In genomic region chr1:131085957-131086739, GRCm38 (mm10) we compare ENCODE assay signal across 8 mouse cellular contexts. TPM values are rescaled to one million over a fixed set of nuclear protein-coding genes. Genes with fewer than 3 reads are reported as not detected.
DNase-seq lines count a peak whose midpoint lies in the region; ATAC-seq and TF ChIP-seq lines count a peak whose summit lies in the region.

No protein-coding gene starts in this region.

- no peak for DNase-seq in frontal cortex, postnatal 14 days (ENCODE audit: low spot score in 2 of 2)
- DNase-seq in lung, embryonic 14.5 days = no peak
- DNase-seq in lung, postnatal 36 days = no peak
- no peak for DNase-seq in cerebellum, postnatal 36 days

- peak overlapping the region; percentile 25 for H3K27ac ChIP-seq in lung, embryonic 14.5 days (ENCODE audit: low read depth)
- H3K27ac ChIP-seq in liver, embryonic 16.5 days (ENCODE audit: low read length) = peak overlapping the region; percentile 70
- H3K27ac ChIP-seq in stomach, embryonic 16.5 days (ENCODE audit: low read length) = peak overlapping the region; percentile 35; the same call in 1 of the 2 replicates

- no peaks in the 10 kb centered on the region for H3K36me3 ChIP-seq in lung, embryonic 14.5 days (ENCODE audit: insufficient read depth)
- no peaks in the 10 kb centered on the region for H3K36me3 ChIP-seq in liver, embryonic 16.5 days (ENCODE audit: control insufficient read depth, insufficient read depth)
- H3K36me3 ChIP-seq in stomach, embryonic 16.5 days (ENCODE audit: control insufficient read depth, insufficient read depth, low read length) = no peaks in the 10 kb centered on the region

- H3K9ac ChIP-seq in lung, embryonic 14.5 days = no peak overlapping the region
- H3K9ac ChIP-seq in liver, embryonic 16.5 days (ENCODE audit: low read depth, low read length) = no peak overlapping the region
- no peak overlapping the region for H3K9ac ChIP-seq in stomach, embryonic 16.5 days (ENCODE audit: low read length)

- peaks cover 82% of the 10 kb centered on the region for H3K4me1 ChIP-seq in lung, embryonic 14.5 days (ENCODE audit: insufficient read depth)
- H3K4me1 ChIP-seq in liver, embryonic 16.5 days (ENCODE audit: control insufficient read depth, low read depth, low read length) = peaks cover 68% of the 10 kb centered on the region
- H3K4me1 ChIP-seq in stomach, embryonic 16.5 days (ENCODE audit: control insufficient read depth, insufficient read depth, low read length) = peaks cover 86% of the 10 kb centered on the region

- H3K27me3 ChIP-seq in lung, embryonic 14.5 days (ENCODE audit: insufficient read depth, low read length) = no peaks in the 10 kb centered on the region
- no peaks in the 10 kb centered on the region for H3K27me3 ChIP-seq in liver, embryonic 16.5 days (ENCODE audit: control insufficient read depth, insufficient read depth, low read depth, low read length)
- no peaks in the 10 kb centered on the region for H3K27me3 ChIP-seq in stomach, embryonic 16.5 days (ENCODE audit: control insufficient read depth, insufficient read depth, low read length)

- H3K4me2 ChIP-seq in lung, embryonic 14.5 days = peak overlapping the region; percentile 10; the same call in 1 of the 2 replicates
- peak overlapping the region; percentile 27; the same call in 1 of the 2 replicates for H3K4me2 ChIP-seq in liver, embryonic 16.5 days (ENCODE audit: low read depth, low read length)
- H3K4me2 ChIP-seq in stomach, embryonic 16.5 days (ENCODE audit: low read depth, low read length) = no peak overlapping the region

- 0 out of 2 replicates have a peak, but pooled peaks have one; percentile 20 for ATAC-seq in frontal cortex, adult (ENCODE audit: low TSS enrichment)
- ATAC-seq in lung, embryonic 14.5 days (ENCODE audit: insufficient read depth) = no peak
- ATAC-seq in liver, embryonic 16.5 days (ENCODE audit: low read depth) = no peak
- ATAC-seq in stomach, embryonic 16.5 days (ENCODE audit: insufficient read depth, low FRiP score) = no peak
- no peak for ATAC-seq in activated CD4-positive, CD25-positive, alpha-beta regulatory T cell, adult 4 months

- 27% methylated on average over 4 of the region's 4 CpGs for WGBS in lung, embryonic 14.5 days
- WGBS in liver, embryonic 16.5 days (ENCODE audit: insufficient replicate concordance) = 40% methylated on average over 4 of the region's 4 CpGs
- 38% methylated on average over 4 of the region's 4 CpGs for WGBS in stomach, embryonic 16.5 days

- H3K9me3 ChIP-seq in lung, embryonic 14.5 days (ENCODE audit: low read depth, low read length) = no peaks in the 10 kb centered on the region
- no peaks in the 10 kb centered on the region for H3K9me3 ChIP-seq in liver, embryonic 16.5 days (replicated peaks; ENCODE audit: control insufficient read depth, low read length)
- H3K9me3 ChIP-seq in stomach, embryonic 16.5 days (replicated peaks; ENCODE audit: control insufficient read depth, low read length) = no peaks in the 10 kb centered on the region

- TF ChIP-seq CTCF in lung, embryonic 14.5 days (IDR thresholded peaks at IDR 0.05; ENCODE audit: low read depth) = no peak

- H3K4me3 ChIP-seq in lung, embryonic 14.5 days (ENCODE audit: low read depth, low read length) = no peak overlapping the region
- no peak overlapping the region for H3K4me3 ChIP-seq in liver, embryonic 16.5 days (ENCODE audit: low read depth, low read length)
- H3K4me3 ChIP-seq in stomach, embryonic 16.5 days (replicated peaks; ENCODE audit: low read length) = no peak overlapping the region

RNA-seq across cellular contexts. Expression of gene Mapkapk2, which starts 11.5 kb away (rescaled TPM):
- polyA plus RNA-seq in lung, embryonic 14.5 days (2014; fragmentation: Nextera tagmentation; extraction: Ambion mirVana) = 63.6 and 72.3 TPM in 2 replicates
- polyA plus RNA-seq in liver, embryonic 16.5 days (2015; fragmentation: Nextera tagmentation; extraction: Ambion mirVana) = 6.4 and 10.8 TPM in 2 replicates
- 16.6 and 18.0 TPM in 2 replicates for polyA plus RNA-seq in stomach, embryonic 16.5 days (2015; fragmentation: Nextera tagmentation; extraction: Ambion mirVana)
- 10 to 100 TPM; 11.5 to 11.9 TPM for polyA plus RNA-seq in activated CD4-positive, CD25-positive, alpha-beta regulatory T cell, adult 4 months (2017; shearing (Covaris generic))

RNA-seq across cellular contexts. Expression of gene Dyrk3, which starts 52.0 kb away (rescaled TPM):
- 3.9 and 4.3 TPM in 2 replicates for polyA plus RNA-seq in lung, embryonic 14.5 days (2014; fragmentation: Nextera tagmentation; extraction: Ambion mirVana)
- 16.3 and 17.3 TPM in 2 replicates for polyA plus RNA-seq in liver, embryonic 16.5 days (2015; fragmentation: Nextera tagmentation; extraction: Ambion mirVana)
- 2.9 and 3.4 TPM in 2 replicates for polyA plus RNA-seq in stomach, embryonic 16.5 days (2015; fragmentation: Nextera tagmentation; extraction: Ambion mirVana)
- under 1 TPM in 1 of 2 experiments, not detected in 1; 0.41 TPM for polyA plus RNA-seq in activated CD4-positive, CD25-positive, alpha-beta regulatory T cell, adult 4 months (2017; shearing (Covaris generic))
